Mouse (Mus musculus): Measurements from ENCODE around the gene Kif18b.

DNA sequence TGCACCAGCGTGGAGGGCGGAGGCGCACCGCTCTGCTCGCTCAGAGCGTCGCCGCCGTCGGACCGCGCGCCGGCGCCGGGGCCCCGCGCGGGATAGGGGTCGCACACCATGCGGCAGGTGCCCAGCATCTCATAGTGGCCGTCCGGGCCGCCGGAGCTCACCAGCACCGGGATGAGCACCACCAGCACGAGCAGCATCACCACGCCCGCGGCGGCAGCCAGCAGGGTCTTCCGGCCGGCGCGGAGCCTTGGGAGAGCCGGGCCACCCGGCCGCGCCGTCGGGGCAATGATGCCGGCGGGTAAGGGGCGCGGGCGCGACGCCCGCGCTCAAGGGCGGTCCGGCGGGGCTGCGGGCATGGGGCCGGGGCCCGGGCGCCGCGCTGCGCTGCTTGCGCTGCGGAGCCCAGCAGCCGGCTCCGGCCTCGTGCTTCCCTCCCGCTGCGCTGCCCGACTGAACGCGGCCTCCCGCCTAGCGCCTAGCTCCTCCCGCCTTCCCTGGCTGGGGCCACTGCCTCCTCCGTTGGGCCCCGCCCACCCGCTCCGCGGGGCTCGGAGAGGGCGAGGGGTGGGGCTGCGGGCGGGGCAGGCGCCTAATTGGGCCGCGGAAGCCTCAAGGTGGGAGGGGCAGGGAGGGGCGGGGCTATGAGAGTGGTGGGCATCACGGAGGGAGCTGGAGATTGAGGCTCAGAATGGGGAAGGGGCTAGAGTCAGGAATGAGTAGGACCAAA is 21.5 kb upstream of the Kif18b start, which contains the start of gene C1ql1:
- TF ChIP-seq POLR2A (IDR thresholded peaks at IDR 0.05; ENCODE audit: control insufficient read depth, extremely low read depth, insufficient read depth, low read length, poor library complexity), result no peak
- TF ChIP-seq CTCF (IDR thresholded peaks at IDR 0.05; ENCODE audit: borderline replicate concordance, control insufficient read depth, extremely low read depth, insufficient read depth, low read length, poor library complexity), result no peak
